Mouse (Mus musculus): ENCODE data around the gene Immp2l. TPM values are rescaled to one million over a fixed set of nuclear protein-coding genes. Genes with fewer than 3 reads are reported as not detected.

Immp2l gene
- total and polyA plus RNA-seq, 2 experiments from 2014 or later = 1.7 to 10.9 TPM

GRCm38 (mm10) chr12:41316426-41316825 is 292.5 kb downstream of the Immp2l start:
- no peak for ATAC-seq
- Histone ChIP-seq H3K4me1 (ENCODE audit: insufficient read depth, low read length) (peaks cover 5% of the 10 kb centered on the region; the same call in 1 of the 2 replicates), H3K9ac (replicated peaks; ENCODE audit: low read length) (no peak overlapping the region), H3K9me3 (ENCODE audit: low read length) (no peaks in the 10 kb centered on the region), H3K4me3 (ENCODE audit: low read length) (no peak overlapping the region), H3K27ac (no peak overlapping the region), H3K4me2 (ENCODE audit: low read depth, low read length) (no peak overlapping the region), H3K27me3 (ENCODE audit: insufficient read depth, low read length) (no peaks in the 10 kb centered on the region), H3K36me3 (ENCODE audit: insufficient read depth, low read length) (no peaks in the 10 kb centered on the region)
- TF ChIP-seq CTCF (IDR thresholded peaks at IDR 0.05; ENCODE audit: low read depth) = no peak
- peak; percentile 0 for DNase-seq (ENCODE audit: low spot score)
- 80% methylated on average over 4 of the region's 4 CpGs for WGBS

- peak; percentile 1 for DNase-seq (ENCODE audit: low spot score)
- Histone ChIP-seq H3K4me2 (ENCODE audit: low read depth, low read length) (no peak overlapping the region), H3K9ac (replicated peaks; ENCODE audit: low read length) (no peak overlapping the region), H3K27me3 (ENCODE audit: insufficient read depth, low read length) (no peaks in the 10 kb centered on the region), H3K9me3 (ENCODE audit: low read length) (no peaks in the 10 kb centered on the region), H3K4me1 (ENCODE audit: insufficient read depth, low read length) (peaks cover 5% of the 10 kb centered on the region; the same call in 1 of the 2 replicates), H3K36me3 (ENCODE audit: insufficient read depth, low read length) (no peaks in the 10 kb centered on the region), H3K4me3 (ENCODE audit: low read length) (no peak overlapping the region), H3K27ac (no peak overlapping the region)
- TF ChIP-seq CTCF (IDR thresholded peaks at IDR 0.05; ENCODE audit: low read depth) = no peak
- ATAC-seq = no peak
- WGBS = 84% methylated on average over 2 of the region's 2 CpGs
These were observed 293.5 kb downstream of the Immp2l start for GRCm38 (mm10) chr12:41317431-41317830.

- Histone ChIP-seq H3K27ac (no peak overlapping the region), H3K9me3 (ENCODE audit: low read length) (no peaks in the 10 kb centered on the region), H3K4me2 (ENCODE audit: low read depth, low read length) (no peak overlapping the region), H3K27me3 (ENCODE audit: insufficient read depth, low read length) (no peaks in the 10 kb centered on the region), H3K4me1 (ENCODE audit: insufficient read depth, low read length) (no peaks in the 10 kb centered on the region), H3K9ac (replicated peaks; ENCODE audit: low read length) (no peak overlapping the region), H3K4me3 (ENCODE audit: low read length) (no peak overlapping the region), H3K36me3 (ENCODE audit: insufficient read depth, low read length) (no peaks in the 10 kb centered on the region)
- ATAC-seq (no peak), DNase-seq (ENCODE audit: low spot score) (peak; percentile 0)
- TF ChIP-seq CTCF (IDR thresholded peaks at IDR 0.05; ENCODE audit: low read depth) = no peak
- WGBS = 100% methylated on average over 1 of the region's 1 CpGs
These were observed 298.1 kb downstream of the Immp2l start for GRCm38 (mm10) chr12:41322018-41322417.

GRCm38 (mm10) chr12:41324418-41324817 is 300.5 kb downstream of the Immp2l start:
- WGBS = 88% methylated on average over 2 of the region's 2 CpGs
- TF ChIP-seq CTCF (IDR thresholded peaks at IDR 0.05; ENCODE audit: low read depth) = no peak
- H3K27ac ChIP-seq = no peak overlapping the region
- H3K4me1 ChIP-seq (ENCODE audit: insufficient read depth, low read length) = no peaks in the 10 kb centered on the region
- DNase-seq (ENCODE audit: low spot score) = peak; percentile 0
- no peaks in the 10 kb centered on the region for H3K9me3 ChIP-seq (ENCODE audit: low read length)
- H3K27me3 ChIP-seq (ENCODE audit: insufficient read depth, low read length) = no peaks in the 10 kb centered on the region
- no peak overlapping the region for H3K9ac ChIP-seq (replicated peaks; ENCODE audit: low read length)
- no peak overlapping the region for H3K4me2 ChIP-seq (ENCODE audit: low read depth, low read length)
- ATAC-seq = no peak
- no peak overlapping the region for H3K4me3 ChIP-seq (ENCODE audit: low read length)
- H3K36me3 ChIP-seq (ENCODE audit: insufficient read depth, low read length) = no peaks in the 10 kb centered on the region

- no peak overlapping the region for H3K27ac ChIP-seq
- WGBS = 79% methylated on average over 2 of the region's 2 CpGs
- TF ChIP-seq CTCF (IDR thresholded peaks at IDR 0.05; ENCODE audit: low read depth) = no peak
- H3K9me3 ChIP-seq (ENCODE audit: low read length) = no peaks in the 10 kb centered on the region
- DNase-seq (ENCODE audit: low spot score) = peak; percentile 0
- ATAC-seq = no peak
- no peaks in the 10 kb centered on the region for H3K36me3 ChIP-seq (ENCODE audit: insufficient read depth, low read length)
- H3K4me1 ChIP-seq (ENCODE audit: insufficient read depth, low read length) = no peaks in the 10 kb centered on the region
- H3K4me3 ChIP-seq (ENCODE audit: low read length) = no peak overlapping the region
- no peak overlapping the region for H3K4me2 ChIP-seq (ENCODE audit: low read depth, low read length)
- H3K27me3 ChIP-seq (ENCODE audit: insufficient read depth, low read length) = no peaks in the 10 kb centered on the region
- H3K9ac ChIP-seq (replicated peaks; ENCODE audit: low read length) = no peak overlapping the region
These were observed 301.9 kb downstream of the Immp2l start for GRCm38 (mm10) chr12:41325756-41326155.

GRCm38 (mm10) chr12:41330988-41331671 is 307.2 kb downstream of the Immp2l start:
- Histone ChIP-seq H3K4me1 (ENCODE audit: insufficient read depth, low read length) (no peaks in the 10 kb centered on the region), H3K36me3 (ENCODE audit: insufficient read depth, low read length) (no peaks in the 10 kb centered on the region), H3K27ac (no peak overlapping the region), H3K27me3 (ENCODE audit: insufficient read depth, low read length) (no peaks in the 10 kb centered on the region), H3K9ac (replicated peaks; ENCODE audit: low read length) (no peak overlapping the region), H3K4me3 (ENCODE audit: low read length) (no peak overlapping the region), H3K4me2 (ENCODE audit: low read depth, low read length) (no peak overlapping the region), H3K9me3 (ENCODE audit: low read length) (no peaks in the 10 kb centered on the region)
- ATAC-seq = no peak
- no peak for DNase-seq (ENCODE audit: low spot score)
- no peak for TF ChIP-seq CTCF (IDR thresholded peaks at IDR 0.05; ENCODE audit: low read depth)
- 53% methylated on average over 7 of the region's 7 CpGs for WGBS

- no peak for ATAC-seq
- 91% methylated on average over 4 of the region's 4 CpGs for WGBS
- DNase-seq (ENCODE audit: low spot score) = no peak
These were observed 321.7 kb downstream of the Immp2l start for GRCm38 (mm10) chr12:41345621-41346020.

More at GRCm38 (mm10) chr12:41345621-41346020, 321.7 kb downstream of the Immp2l start:
- H3K27ac ChIP-seq = no peak overlapping the region
- H3K4me3 ChIP-seq (ENCODE audit: low read length) = no peak overlapping the region
- no peak overlapping the region for H3K4me2 ChIP-seq (ENCODE audit: low read depth, low read length)
- no peak for TF ChIP-seq CTCF (IDR thresholded peaks at IDR 0.05; ENCODE audit: low read depth)
- no peaks in the 10 kb centered on the region for H3K36me3 ChIP-seq (ENCODE audit: insufficient read depth, low read length)
- H3K9ac ChIP-seq (replicated peaks; ENCODE audit: low read length) = no peak overlapping the region
- H3K27me3 ChIP-seq (ENCODE audit: insufficient read depth, low read length) = no peaks in the 10 kb centered on the region
- no peaks in the 10 kb centered on the region for H3K4me1 ChIP-seq (ENCODE audit: insufficient read depth, low read length)
- H3K9me3 ChIP-seq (ENCODE audit: low read length) = no peaks in the 10 kb centered on the region

Data from hindbrain, postnatal 0 days (tissue).